Mouse (Mus musculus) E14TG2a.4 (cell line): ENCODE results near the gene Zfp747.
"Not testable (repeated sequence)": the region's sequence is repeated elsewhere in the genome, so short reads cannot be mapped to it uniquely, and the experiment has no call there.

Experiments
- H3K27me3 ChIP-seq: 2 replicates; pipeline ENCODE4 v1.6.1; 2014; ENCODE audit warnings: low read length, control low read depth; ENCODE audit not compliant: insufficient read depth
- H3K36me3 ChIP-seq: 2 replicates; pipeline ENCODE4 v1.6.1; 2014; ENCODE audit warnings: low read length, control low read depth; ENCODE audit not compliant: insufficient read depth
- H3K4me1 ChIP-seq: replicated peaks from 2 replicates; pipeline ENCODE4 v1.6.1; 2014; ENCODE audit warnings: low read depth, low read length, control low read depth
- H3K4me3 ChIP-seq: replicated peaks from 2 replicates; pipeline ENCODE4 v1.5.1; 2014; ENCODE audit warnings: mild to moderate bottlenecking, low read length
- H3K9me3 ChIP-seq: 2 replicates; pipeline ENCODE4 v1.6.1; 2014; ENCODE audit warnings: low read length, control low read depth
- CTCF ChIP-seq: conservative IDR thresholded peaks from 2 replicates; pipeline ENCODE4 v1.5.1; 2014; ENCODE audit warnings: low read length
- NANOG ChIP-seq: IDR thresholded peaks from 2 replicates; pipeline ENCODE4 v1.6.1; 2014; ENCODE audit warnings: borderline replicate concordance, low read length, mixed read lengths
- POU5F1 ChIP-seq: IDR thresholded peaks from 2 replicates; pipeline ENCODE4 v1.6.1; 2014; ENCODE audit warnings: low read length, borderline replicate concordance

Gene Zfp747

DNA sequence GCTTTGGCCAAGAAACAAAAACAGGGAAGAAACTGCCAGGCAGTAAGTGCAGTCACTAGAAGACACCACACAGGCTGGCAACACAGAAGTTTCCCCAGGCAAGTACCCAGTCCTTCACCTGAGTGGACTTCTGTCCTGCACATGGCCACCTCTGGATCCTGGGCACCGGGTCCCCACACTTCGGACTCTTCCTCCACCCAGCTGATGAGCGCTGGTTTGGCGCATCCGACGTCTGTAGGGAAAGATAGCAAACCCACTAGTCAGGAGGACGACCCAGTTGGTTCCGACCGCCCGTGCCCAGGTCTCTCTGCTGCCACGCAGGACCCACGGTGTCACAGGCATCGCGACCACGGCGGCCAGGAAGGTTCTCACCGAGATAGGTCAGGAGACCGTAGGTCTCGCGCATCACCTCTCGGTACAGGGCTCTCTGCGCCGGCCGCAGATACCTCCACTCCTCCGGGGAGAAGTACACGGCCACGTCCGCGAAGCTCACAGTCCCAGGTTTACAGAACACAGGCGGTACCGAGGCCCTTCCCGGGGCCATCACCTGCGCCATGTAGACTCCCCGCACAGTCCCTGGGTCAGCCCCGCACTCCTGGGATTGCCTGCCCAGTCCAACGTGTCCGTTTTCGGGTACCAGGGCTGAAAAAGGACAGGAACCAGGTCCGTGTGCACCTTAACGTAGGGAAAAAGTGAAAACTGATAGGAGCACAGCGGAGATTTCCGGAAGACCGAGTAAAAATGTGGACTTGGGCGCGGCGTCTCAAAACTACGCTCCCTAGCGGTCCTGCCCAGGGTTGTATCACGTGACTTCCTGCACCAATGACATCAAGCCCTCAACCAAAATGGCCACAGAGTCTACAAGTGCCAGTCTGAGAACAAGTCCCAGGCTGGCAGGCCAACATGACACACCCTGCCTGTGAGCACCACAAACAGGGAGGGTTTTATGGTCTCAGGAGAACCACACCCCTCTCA lies at the start of gene Zfp747:
Zfp747 (minus strand) TSS at position 780 of the 975 bp plus-strand sequence.
- H3K36me3 ChIP-seq: peaks cover 20% of the 10 kb centered on the region
- H3K4me1 ChIP-seq: peaks cover 20% of the 10 kb centered on the region
- TF ChIP-seq CTCF: peak; percentile 23
- not testable (repeated sequence) for H3K27me3 ChIP-seq, H3K9me3 ChIP-seq
- H3K4me3 ChIP-seq: peak within 1 kb of the TSS; percentile 91

DNA sequence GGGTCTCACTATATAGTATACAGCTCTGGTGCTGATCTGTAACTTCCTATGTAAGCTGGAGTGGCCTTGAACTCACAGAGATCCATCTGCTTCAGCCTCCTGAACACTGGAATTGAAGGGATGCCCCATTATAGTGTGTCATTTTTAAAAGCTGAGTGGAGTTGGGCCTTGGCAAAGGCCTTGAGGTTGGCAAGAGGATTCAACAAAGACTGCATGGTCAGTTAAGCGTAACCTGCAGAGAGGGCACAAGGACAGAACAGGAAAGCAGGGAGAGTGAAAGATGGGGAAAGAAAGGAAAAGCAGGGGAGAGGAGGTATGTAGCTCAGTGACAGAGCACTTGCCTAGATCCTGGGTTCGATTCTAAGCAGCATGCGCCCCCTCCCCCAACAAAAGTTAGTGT lies 49.4 kb upstream of the Zfp747 start:
- Histone ChIP-seq H3K27me3 (peaks cover 25% of the 10 kb centered on the region), H3K9me3 (no peaks in the 10 kb centered on the region), H3K4me1 (peaks cover 36% of the 10 kb centered on the region), H3K36me3 (peaks cover 4% of the 10 kb centered on the region), H3K4me3 (no peak overlapping the region)
- TF ChIP-seq CTCF: no peak
- TF ChIP-seq POU5F1: no peak
- TF ChIP-seq NANOG: no peak

DNA sequence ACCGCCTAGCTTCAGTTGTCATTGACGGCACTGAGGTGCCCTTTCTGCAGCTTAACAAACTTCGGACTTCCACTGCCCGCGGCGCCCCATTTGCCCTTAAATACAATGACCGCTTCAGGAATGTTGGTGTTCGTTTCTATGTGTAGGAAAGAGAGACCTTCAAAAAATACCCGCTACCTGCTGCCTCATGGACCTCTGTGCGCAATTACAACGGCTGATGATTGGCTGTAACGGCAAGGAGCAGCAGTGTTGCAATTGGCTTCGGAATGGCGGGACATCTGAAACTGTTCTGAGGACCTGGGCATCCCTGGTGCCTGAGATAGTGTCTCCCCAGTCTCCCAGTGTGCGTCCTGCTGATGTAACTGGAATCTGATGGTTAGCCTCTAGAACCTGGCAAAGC lies 46.4 kb upstream of the Zfp747 start:
- H3K9me3 ChIP-seq: no peaks in the 10 kb centered on the region
- peaks cover 33% of the 10 kb centered on the region for H3K36me3 ChIP-seq
- TF ChIP-seq CTCF (no peak), POU5F1 (no peak), NANOG (no peak)
- H3K27me3 ChIP-seq: peaks cover 14% of the 10 kb centered on the region
- H3K4me1 ChIP-seq: peaks cover 57% of the 10 kb centered on the region
- H3K4me3 ChIP-seq: peak overlapping the region; percentile 94

DNA sequence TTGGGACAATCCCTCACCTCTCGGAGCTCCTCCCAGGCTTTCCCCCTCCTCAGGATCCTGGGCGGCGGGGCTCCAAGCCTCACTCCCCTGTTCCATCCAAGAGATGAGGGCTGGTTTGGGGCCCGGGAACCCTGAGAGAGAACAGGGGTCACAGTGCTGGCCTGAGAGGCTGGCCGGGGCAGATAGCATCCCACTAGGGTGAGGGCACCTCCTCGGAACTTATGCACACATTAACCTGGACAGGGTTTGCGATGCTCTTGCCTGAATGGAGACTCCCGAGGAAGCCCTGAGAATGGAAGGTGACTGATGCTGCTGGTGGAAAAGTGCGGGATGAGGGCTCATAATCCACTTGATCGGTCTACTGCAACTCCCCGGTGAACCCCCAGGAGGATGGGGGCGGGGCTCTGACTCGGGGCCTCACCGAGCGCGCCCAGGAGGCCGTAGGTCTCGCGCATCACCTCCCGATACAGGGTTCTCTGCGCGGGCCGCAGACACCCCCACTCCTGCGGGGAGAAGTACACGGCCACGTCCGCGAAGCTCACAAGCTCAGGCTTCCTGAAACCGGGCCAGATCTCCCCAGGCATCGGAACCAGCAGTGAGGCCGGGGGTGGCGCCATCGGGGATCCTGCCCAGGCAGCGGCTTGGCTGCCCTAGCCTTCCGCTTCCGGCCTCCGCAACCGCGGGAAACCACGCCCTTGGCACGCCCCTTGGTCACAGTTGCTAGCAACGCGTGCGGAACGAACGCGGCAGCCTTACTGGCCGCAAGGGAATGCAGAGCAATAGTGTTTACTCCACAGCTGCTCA lies 45.7 kb upstream of the Zfp747 start, which contains the start of gene Zfp688:
Zfp688 (minus strand) TSS at position 681 of the 804 bp plus-strand sequence.
- Histone ChIP-seq H3K36me3 (peaks cover 33% of the 10 kb centered on the region), H3K4me1 (peaks cover 59% of the 10 kb centered on the region), H3K27me3 (peaks cover 14% of the 10 kb centered on the region), H3K9me3 (no peaks in the 10 kb centered on the region), H3K4me3 (peak within 1 kb of the TSS; percentile 94)
- no peak for TF ChIP-seq NANOG
- no peak for TF ChIP-seq CTCF
- no peak for TF ChIP-seq POU5F1

DNA sequence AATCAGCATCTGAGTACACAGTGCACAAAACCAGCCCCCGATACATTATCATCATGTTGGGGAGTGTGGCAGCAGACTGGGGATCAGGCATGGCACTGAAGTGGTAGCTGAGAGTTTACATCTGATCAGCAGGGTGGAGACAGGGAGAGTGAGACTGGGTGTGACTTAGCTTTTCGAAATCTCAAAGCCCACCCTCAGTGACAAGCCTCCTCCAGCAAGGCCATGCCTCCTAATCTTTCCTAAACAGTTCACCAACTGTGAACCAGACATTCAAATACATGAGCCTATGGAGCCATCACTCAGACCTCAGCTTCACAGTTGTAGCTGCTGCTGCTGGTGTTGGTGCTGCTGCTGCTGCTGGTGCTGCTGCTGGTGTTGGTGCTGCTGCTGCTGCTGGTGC lies 35.6 kb upstream of the Zfp747 start:
- no peaks in the 10 kb centered on the region for H3K9me3 ChIP-seq
- H3K27me3 ChIP-seq: peaks cover under 1% of the 10 kb centered on the region
- no peak overlapping the region for H3K4me3 ChIP-seq
- H3K36me3 ChIP-seq: no peaks in the 10 kb centered on the region
- TF ChIP-seq NANOG: no peak
- no peak for TF ChIP-seq POU5F1
- no peak for TF ChIP-seq CTCF
- peaks cover 10% of the 10 kb centered on the region for H3K4me1 ChIP-seq

DNA sequence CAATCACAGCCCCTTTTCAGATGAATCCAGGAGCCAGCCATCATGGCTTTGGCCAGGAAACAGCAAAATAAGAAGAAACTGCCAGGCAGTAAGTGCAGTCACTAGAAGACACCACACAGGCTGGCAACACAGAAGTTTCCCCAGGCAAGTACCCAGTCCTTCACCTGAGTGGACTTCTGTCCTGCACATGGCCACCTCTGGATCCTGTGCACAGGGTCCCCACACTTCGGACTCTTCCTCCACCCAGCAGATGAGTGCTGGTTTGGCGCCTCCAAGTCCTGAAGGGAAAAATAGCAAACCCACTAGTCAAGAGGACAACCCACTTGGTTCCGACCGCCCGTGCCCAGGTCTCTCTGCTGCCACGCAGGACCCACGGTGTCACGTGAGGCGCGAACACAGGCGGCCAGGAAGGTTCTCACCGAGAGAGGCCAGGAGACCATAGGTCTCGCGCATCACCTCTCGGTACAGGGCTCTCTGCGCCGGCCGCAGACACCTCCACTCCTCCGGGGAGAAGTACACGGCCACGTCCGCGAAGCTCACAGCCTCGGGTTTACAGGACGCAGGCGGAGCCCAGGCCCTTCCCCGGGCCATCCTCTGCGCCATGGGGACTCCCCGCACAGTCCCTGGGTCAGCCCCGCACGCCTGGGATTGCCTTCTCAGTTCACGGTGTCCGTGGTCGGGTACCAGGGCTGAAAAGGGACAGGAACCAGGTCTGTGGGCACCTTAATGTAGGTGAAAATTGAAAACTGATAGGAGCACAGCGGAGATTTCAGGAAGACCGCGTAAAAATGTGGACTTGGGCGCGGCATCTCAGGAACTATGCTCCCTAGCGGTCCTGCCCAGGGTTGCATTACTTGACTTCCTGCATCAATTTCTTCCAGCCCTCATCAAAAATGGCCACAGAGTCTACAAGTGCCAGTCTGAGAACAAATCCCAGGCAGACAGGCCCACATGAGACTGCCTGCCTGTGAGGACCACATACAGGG lies 30.4 kb upstream of the Zfp747 start, which contains the start of gene Zfp764:
Zfp764 (minus strand) TSS at position 821 of the 986 bp plus-strand sequence.
- not testable (repeated sequence) for H3K36me3 ChIP-seq, H3K9me3 ChIP-seq
- Histone ChIP-seq H3K4me3 (peak within 1 kb of the TSS; percentile 82), H3K27me3 (peaks cover 15% of the 10 kb centered on the region), H3K4me1 (peaks cover 23% of the 10 kb centered on the region)
- TF ChIP-seq CTCF: peak; percentile 67

DNA sequence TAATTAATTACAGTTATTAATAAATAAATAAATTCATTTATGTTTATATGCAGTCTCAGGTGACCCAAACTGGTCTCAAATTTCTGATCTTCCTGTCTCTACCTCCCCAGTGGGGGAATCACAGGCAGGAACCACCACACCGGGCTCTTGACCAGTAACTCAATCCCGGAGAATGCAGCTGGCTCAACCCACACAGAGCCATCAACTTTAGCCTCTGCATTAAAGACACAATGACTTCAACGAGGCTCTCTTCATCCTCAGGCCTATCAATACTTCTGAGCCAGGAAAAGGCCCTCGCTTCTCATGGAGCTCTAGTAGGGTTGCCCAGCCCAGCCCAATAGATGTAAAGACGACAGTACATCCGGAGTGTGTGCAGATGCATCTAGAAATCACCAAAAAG lies 28.3 kb upstream of the Zfp747 start:
- not testable (repeated sequence) for H3K36me3 ChIP-seq, H3K4me3 ChIP-seq, H3K9me3 ChIP-seq
- peaks cover 15% of the 10 kb centered on the region for H3K27me3 ChIP-seq
- peaks cover 20% of the 10 kb centered on the region for H3K4me1 ChIP-seq

DNA sequence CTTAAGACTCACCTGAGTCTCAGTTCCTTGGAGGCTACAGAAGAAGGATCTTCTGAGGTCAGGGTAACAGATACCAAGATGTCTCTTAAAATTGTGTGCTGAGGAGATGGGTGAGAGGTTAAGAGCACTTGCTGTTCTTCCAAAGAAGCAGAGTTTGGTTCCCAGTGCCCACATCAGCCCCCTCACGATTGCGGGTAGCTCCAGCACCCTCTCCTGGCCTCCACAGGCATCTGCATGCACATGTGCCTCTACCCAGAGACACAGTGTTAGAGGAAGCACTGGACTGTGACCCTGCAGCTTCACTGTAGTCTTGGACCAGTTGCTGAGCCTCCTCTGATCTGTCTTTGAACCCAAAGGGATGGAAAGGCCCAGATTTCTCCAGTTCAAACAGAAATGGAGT lies 27.1 kb upstream of the Zfp747 start:
- no peaks in the 10 kb centered on the region for H3K36me3 ChIP-seq
- H3K4me1 ChIP-seq: peaks cover 22% of the 10 kb centered on the region
- TF ChIP-seq CTCF (peak; percentile 53), POU5F1 (no peak)
- H3K4me3 ChIP-seq: no peak overlapping the region
- H3K9me3 ChIP-seq: no peaks in the 10 kb centered on the region
- H3K27me3 ChIP-seq: peaks cover 15% of the 10 kb centered on the region
